Mouse (Mus musculus) urinary bladder, postnatal 36 days (tissue): ENCODE measurements around the gene Ttll10.

ENCODE experiments used
- DNase-seq, 2 experiments: peaks; one replicate each; pipeline ENCODE4 v3.0.0; 2022; ENCODE audit warnings: low spot score in 2 of 2, mixed read lengths in 1 of 2

The Ttll10 gene

DNA sequence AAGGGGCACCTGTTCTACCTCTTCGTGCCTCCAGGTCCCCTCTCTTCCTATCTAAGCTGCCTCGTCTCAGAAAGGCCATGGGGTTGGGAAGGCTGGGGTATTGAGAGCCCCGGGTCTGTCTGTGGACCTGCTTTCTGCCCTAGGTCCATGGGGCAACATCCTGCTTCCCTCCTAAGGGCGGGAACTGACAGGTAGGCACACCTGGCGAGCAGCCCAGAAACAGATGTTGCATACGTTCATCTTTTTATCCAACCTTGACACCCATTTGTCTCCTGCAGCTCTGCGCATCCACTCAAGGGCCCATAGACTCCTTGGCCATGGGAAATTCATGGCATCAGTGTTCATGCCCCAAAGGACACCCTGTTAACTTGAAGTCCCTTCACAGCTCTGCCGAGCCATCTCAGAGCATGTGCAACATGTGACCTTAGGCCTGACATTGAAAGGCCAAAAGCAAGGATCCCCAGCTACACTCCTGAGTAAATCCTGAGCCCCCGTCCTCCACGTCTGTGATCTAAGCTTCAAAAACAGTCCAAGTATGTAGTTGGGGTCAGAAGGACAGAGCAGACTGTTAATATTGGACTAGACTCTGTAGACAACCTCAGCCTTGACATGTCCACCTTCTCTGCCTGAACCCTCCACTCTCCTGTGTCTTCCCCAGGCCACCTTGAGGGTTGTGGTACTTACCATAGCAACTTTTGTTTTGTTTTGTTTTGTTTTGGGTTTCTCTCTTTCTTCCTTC, 6.1 kb upstream of the Ttll10 start:
- no peak for DNase-seq

DNA sequence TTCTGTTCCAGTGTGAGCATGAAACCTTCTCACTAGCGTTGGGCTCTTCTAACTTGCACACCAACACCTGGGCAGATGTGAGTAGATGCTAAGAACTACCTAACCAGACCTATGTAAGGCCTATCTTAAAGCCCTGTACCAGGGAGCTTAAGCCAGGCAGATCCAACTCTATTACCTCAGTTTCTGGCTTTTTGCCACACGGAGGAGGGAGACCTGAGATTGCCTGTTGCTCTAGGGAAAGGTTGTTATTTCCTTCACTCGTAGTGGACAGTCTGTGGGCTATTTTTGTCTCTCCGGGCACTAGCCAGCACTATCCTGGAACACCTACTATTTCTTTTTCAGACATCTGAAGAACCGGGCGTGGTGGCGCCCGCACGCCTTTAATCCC, 5.3 kb upstream of the Ttll10 start:
- DNase-seq = no peak

GRCm38 (mm10) chr4:156063861-156064509, 4.8 kb upstream of the Ttll10 start:
- DNase-seq = no peak

DNA sequence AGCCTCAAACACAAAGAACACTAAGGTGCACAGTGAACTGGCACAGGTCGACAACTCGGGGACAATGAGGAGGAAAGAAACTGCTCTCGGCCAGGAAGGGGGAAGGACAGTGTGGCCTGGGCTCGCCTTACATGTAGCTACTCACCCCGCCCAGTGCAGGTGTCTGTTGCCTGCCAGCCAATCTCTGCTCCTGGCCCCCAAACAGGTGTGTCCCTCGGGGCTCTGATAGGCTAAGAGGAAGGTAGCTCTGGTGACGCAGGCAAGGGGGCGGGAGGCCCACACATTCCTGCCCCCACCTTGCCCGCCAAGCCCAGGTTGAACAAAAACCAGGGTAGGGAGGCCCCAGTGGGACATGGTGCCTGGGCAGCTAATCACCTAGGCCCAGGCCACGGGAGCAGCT, 499 bp upstream of the Ttll10 start:
- peak; percentile 76 to 84 for DNase-seq

GRCm38 (mm10) chr4:156058826-156059225, 388 bp downstream of the Ttll10 start:
- peak in 1 of 2 experiments; percentile 20 for DNase-seq

DNA sequence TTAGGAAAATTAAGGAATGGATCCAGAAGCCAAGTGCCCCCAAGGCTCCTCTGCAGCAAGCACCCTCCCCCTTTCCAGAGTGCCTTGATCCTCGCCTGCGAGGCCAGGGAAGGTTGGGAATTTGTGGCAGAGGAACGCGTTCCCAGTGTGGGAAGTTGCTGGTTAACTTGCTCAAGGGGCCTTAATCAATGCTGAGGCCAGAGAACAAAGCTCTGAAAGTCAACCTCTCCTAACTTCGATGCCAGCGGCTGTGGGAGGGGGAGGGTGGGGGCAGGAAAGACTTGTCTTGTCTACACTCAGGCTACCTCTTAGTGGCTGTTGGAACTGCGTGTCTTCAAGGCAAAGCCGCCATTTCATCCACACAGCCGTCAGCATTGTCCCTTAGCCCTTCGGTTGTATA, 1.5 kb downstream of the Ttll10 start:
- no peak for DNase-seq

GRCm38 (mm10) chr4:156055173-156055572, 4.0 kb downstream of the Ttll10 start:
- no peak for DNase-seq

DNA sequence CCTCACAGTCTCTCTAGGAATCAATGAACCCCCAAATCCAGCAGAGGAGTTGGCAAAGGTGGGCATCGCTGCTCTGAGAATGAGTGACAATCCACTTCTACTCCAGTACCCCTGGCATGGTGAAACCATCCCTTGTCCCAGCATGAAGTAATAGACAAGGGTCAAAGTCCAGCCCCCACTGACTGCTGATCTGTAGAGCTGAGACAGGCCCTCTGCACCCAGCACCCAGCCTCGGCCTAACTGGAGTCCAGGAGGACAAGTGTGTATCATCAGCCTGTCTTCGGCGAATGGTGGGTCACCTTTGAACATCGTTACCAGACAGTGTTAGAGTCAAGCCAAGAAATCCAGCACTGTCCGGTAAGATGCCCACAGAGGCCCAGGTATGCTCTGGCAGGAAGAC, 4.6 kb downstream of the Ttll10 start:
- DNase-seq = no peak

- DNase-seq = no peak
Measured at GRCm38 (mm10) chr4:156054130-156054529, 5.1 kb downstream of the Ttll10 start.

- no peak for DNase-seq
Measured at GRCm38 (mm10) chr4:156053113-156053512, 6.1 kb downstream of the Ttll10 start.

DNA sequence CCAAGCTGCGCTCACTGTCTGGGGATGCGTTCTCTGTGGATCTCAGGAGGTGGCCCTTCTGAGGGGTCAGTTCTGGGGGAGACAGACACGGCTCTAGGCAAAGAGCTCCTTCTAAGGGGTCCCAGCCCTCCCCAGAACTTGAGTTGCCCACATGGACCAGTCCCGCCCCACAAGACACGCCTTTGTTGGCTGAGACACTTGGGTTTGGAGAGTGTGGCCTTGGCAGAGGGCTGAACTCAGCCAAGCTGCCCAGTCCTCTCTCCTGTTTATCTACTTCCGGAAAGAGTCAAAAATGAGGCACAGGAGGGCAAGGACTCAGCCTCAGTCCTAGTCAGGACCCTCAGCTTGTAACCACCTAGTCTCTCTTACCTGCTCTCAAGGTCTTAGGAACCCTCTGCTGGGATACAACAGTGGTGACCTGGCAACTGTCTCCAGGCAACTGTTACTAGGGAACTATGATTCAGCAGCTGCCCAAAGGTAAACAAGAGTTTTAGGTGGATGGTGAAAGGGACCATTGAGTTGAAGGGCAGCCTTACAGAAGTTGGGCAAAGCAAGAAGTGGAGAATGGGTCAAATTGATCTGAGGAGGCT, 8.7 kb downstream of the Ttll10 start:
- no peak for DNase-seq

- DNase-seq = no peak
Measured at GRCm38 (mm10) chr4:156049779-156050178, 9.4 kb downstream of the Ttll10 start.

DNA sequence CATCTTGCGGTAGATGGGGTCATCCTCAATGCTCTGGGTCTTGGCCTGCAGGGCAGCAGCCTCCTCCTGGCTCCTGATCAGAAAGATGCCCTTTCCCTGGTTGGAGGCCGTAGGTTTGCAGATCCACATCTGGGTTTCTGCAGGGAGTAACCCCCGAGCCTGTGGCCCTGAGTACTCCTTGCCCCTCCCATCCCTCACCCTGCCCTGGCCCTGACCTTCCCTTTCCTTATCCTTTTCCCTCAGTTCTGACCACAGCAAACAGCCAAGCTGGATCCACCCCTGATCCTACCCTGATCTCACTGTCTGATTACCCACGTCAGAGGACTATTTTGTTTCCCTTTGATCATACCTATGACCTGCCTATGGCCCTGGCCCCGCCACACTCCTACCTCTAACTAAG, 14.5 kb downstream of the Ttll10 start:
- no peak for DNase-seq

GRCm38 (mm10) chr4:156034901-156035300, 24.3 kb downstream of the Ttll10 start:
- no peak for DNase-seq

DNA sequence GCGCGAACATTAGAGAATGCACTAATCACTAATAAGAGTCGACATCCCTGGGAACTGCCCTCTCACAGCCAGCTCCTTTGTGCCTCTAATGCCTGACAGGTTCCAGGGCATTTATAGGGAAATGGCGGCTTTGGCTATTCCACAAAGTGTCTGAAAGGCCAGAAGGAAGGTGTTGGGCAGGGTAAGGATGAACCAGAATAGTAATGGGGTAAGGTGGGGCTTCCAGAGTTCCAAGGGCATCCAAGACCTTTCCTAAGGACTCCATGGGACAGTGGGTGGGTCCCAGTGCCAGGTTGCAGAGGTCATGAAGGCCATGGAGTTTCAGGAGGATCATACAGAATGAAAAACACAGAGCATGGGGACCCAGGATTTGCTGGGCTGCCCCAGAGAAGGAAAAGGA, 24.9 kb downstream of the Ttll10 start:
- DNase-seq = no peak

GRCm38 (mm10) chr4:156033476-156034119, 25.6 kb downstream of the Ttll10 start:
- peak in 1 of 2 experiments; percentile 35 for DNase-seq

DNA sequence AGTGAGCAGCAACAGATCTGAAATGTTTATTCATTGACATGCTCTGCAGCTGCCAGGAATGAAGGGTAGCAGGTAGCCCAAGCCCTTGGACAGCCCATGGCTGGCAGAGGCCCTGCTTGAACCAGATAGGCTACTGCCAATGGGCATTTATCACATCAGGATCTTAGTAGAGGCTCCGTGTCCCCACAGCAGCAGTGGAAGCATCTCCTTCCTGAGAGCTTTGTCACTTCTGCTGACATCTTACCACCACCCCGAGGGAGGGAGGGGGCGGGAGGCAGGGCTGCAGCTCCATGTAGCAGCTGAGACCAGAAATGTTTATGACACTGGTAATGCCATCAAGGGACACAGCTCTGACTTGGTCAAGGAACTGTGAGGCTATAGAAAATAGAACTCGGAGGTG, 26.4 kb downstream of the Ttll10 start:
- DNase-seq = no peak

GRCm38 (mm10) chr4:156031593-156032391, 27.4 kb downstream of the Ttll10 start:
- DNase-seq = peak; percentile 69 to 82

GRCm38 (mm10) chr4:156031255-156031592, 28.0 kb downstream of the Ttll10 start:
- no peak for DNase-seq

- DNase-seq = no peak
Measured at GRCm38 (mm10) chr4:156030651-156031118, 28.5 kb downstream of the Ttll10 start.

DNA sequence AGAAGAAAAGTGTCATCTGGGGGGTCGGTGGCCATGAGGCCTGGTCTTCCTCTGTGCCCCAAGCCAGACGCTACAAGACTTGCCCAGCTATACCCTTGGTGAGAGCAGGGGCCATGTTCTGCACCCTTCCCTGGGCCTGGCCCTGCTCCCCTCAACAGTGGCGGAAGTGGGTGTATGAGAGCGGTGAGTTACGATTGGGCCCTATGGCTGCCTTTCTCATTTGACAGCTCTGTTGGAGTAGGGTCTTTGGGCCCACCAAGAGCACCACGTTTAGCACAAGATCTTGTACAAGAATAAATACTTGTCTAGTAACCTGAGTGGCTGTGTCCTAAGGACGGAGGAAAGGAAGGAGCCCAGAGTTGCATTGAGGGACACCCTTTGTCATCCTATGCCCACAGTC, 30.6 kb downstream of the Ttll10 start:
- DNase-seq = no peak

GRCm38 (mm10) chr4:156026013-156026412, 33.2 kb downstream of the Ttll10 start, which contains the start of gene Tnfrsf18:
TSS of gene Tnfrsf18 (plus strand) at chr4:156026164.
- DNase-seq = peak; percentile 57 to 70
